Mouse (Mus musculus) liver, embryonic 14.5 days (tissue): ENCODE results near the gene Ppox. TPM values are rescaled to one million over a fixed set of nuclear protein-coding genes. Genes with fewer than 3 reads are reported as not detected.
"Not testable (repeated sequence)": the region's sequence is repeated elsewhere in the genome, so short reads cannot be mapped to it uniquely, and the experiment has no call there.

Source experiments
- ATAC-seq: fragments of 200-750 bp; cut with Nextera tagmentation; 2 replicates; pipeline ENCODE4 v1.8.0; 2017; ENCODE audit warnings: moderate number of reproducible peaks, mild to moderate bottlenecking, moderate library complexity; ENCODE audit not compliant: insufficient read depth
- DNase-seq, 3 experiments: peaks; one replicate each; pipeline ENCODE4 v3.0.0-alpha.2; 2012 to 2013; ENCODE audit warnings: low read depth in 3 of 3, low spot score in 3 of 3
- H3K27ac ChIP-seq: fragments of 300-500 bp; sonication (generic); 2 replicates; pipeline ENCODE4 v1.5.1; 2014; ENCODE audit warnings: moderate library complexity, mild to moderate bottlenecking, control low read depth, inconsistent platforms
- H3K27me3 ChIP-seq: fragments of 300-500 bp; sonication (generic); 2 replicates; pipeline ENCODE4 v1.6.1; 2014; ENCODE audit warnings: mild to moderate bottlenecking, low read length, moderate library complexity; ENCODE audit not compliant: control insufficient read depth, insufficient read depth
- H3K36me3 ChIP-seq: fragments of 300-500 bp; sonication (generic); replicated peaks from 2 replicates; pipeline ENCODE4 v1.6.1; 2014; ENCODE audit warnings: low read depth; ENCODE audit not compliant: control insufficient read depth, insufficient read depth
- H3K4me1 ChIP-seq, 2 experiments: fragments of 200-500 bp in 1 of 2; fragments of 300-500 bp in 1 of 2; sonication (generic) in 1 of 2; replicated peaks; 2 replicates each; pipeline ENCODE4 v1.6.1; 2012 to 2014; ENCODE audit warnings: antibody characterized with exemption in 1 of 2, inconsistent platforms in 1 of 2, low read length in 1 of 2; ENCODE audit not compliant: control insufficient read depth in 2 of 2, insufficient read depth in 2 of 2
- H3K4me2 ChIP-seq: fragments of 300-500 bp; sonication (generic); 2 replicates; pipeline ENCODE4 v1.6.1; 2014; ENCODE audit warnings: low read depth, mild to moderate bottlenecking, control low read depth, moderate library complexity
- H3K4me3 ChIP-seq, 2 experiments: fragments of 200-500 bp in 1 of 2; fragments of 300-500 bp in 1 of 2; sonication (generic) in 1 of 2; 2 replicates each; pipeline ENCODE4 v1.5.1; 2012 to 2014; ENCODE audit warnings: low read depth in 2 of 2, low read length in 2 of 2, mild to moderate bottlenecking in 2 of 2, control low read depth in 1 of 2, inconsistent platforms in 1 of 2, moderate library complexity in 1 of 2; ENCODE audit not compliant: insufficient read depth in 1 of 2
- H3K9ac ChIP-seq: fragments of 300-500 bp; sonication (generic); replicated peaks from 2 replicates; pipeline ENCODE4 v1.6.1; 2014; ENCODE audit warnings: mild to moderate bottlenecking, control low read depth, moderate library complexity
- H3K9me3 ChIP-seq: fragments of 300-500 bp; sonication (generic); 2 replicates; pipeline ENCODE4 v1.6.1; 2016; ENCODE audit warnings: low read length, mixed read lengths; ENCODE audit not compliant: control insufficient read depth
- CTCF ChIP-seq: IDR thresholded peaks from 2 replicates; pipeline ENCODE4 v1.5.1; 2016; ENCODE audit warnings: antibody characterized with exemption, low read depth, control low read depth
- EP300 ChIP-seq: IDR thresholded peaks from 2 replicates; pipeline ENCODE4 v1.6.1; 2016; ENCODE audit warnings: antibody characterized with exemption, low read depth
- WGBS: fragments of 180-500 bp; shearing (Covaris S2); extraction: QIAGEN DNeasy Blood & Tissue Kit; methylation state at CpG from one replicate; pipeline ENCODE4 v1.1.7; 2014; ENCODE audit not compliant: insufficient replicate concordance; 5-methylcytosine and 5-hydroxymethylcytosine counted together
- polyA plus RNA-seq, 2 experiments: library from polyadenylated mRNA; depleted of rRNA in 1 of 2; stranded (reverse) in 1 of 2; unstranded in 1 of 2; fragments of >200 nt; fragmentation: Nextera tagmentation in 1 of 2; extraction: Ambion mirVana in 1 of 2; gene quantifications; 2 replicates each; pipeline versions ENCODE4 v1.2.1 to v1.2.3; 2012 to 2014

Gene Ppox
- polyA plus RNA-seq, 2 experiments: 161 to 170 TPM

GRCm38 (mm10) chr1:171247453-171247841, 33.5 kb downstream of the Ppox start:
- Histone ChIP-seq H3K9me3 (no peaks in the 10 kb centered on the region), H3K27me3 (peaks cover 19% of the 10 kb centered on the region), H3K4me2 (peak overlapping the region; percentile 97), H3K4me1 (peaks cover 13 to 18% of the 10 kb centered on the region in 2 experiments), H3K27ac (peak overlapping the region; percentile 83), H3K9ac (peak overlapping the region; percentile 79), H3K4me3 (peak overlapping the region; percentile 82 to 84), H3K36me3 (peaks cover 11% of the 10 kb centered on the region; the same call in 1 of the 2 replicates)
- ATAC-seq (peak; percentile 27), DNase-seq (no peak)
- TF ChIP-seq EP300: no peak
- TF ChIP-seq CTCF: no peak
- 7% methylated on average over 13 of the region's 13 CpGs for WGBS

- H3K36me3 ChIP-seq: peaks cover 11% of the 10 kb centered on the region; the same call in 1 of the 2 replicates
- H3K27me3 ChIP-seq: peaks cover 16% of the 10 kb centered on the region
- WGBS: under 1% methylated on average over 41 of the region's 41 CpGs
- TF ChIP-seq EP300 (peak; percentile 43; the same call in 1 of the 2 replicates), CTCF (peak; percentile 98)
- H3K9me3 ChIP-seq: no peaks in the 10 kb centered on the region
- H3K9ac ChIP-seq: peak overlapping the region; percentile 79
- H3K4me2 ChIP-seq: peak overlapping the region; percentile 97
- DNase-seq (peak; percentile 91 to 98 (median 98)), ATAC-seq (peak; percentile 95)
- peaks cover 13 to 18% of the 10 kb centered on the region in 2 experiments for H3K4me1 ChIP-seq
- peak overlapping the region; percentile 82 to 96 for H3K4me3 ChIP-seq
- H3K27ac ChIP-seq: peak overlapping the region; percentile 83
These were observed 34.1 kb downstream of the Ppox start for GRCm38 (mm10) chr1:171246709-171247452.

GRCm38 (mm10) chr1:171245353-171245752, 35.6 kb downstream of the Ppox start:
- Histone ChIP-seq H3K36me3 (peaks cover 14% of the 10 kb centered on the region; the same call in 1 of the 2 replicates), H3K4me1 (peaks cover 13 to 18% of the 10 kb centered on the region in 2 experiments), H3K4me3 (no peak overlapping the region), H3K27me3 (peaks cover 1% of the 10 kb centered on the region; the same call in 1 of the 2 replicates), H3K4me2 (no peak overlapping the region; the same call in 1 of the 2 replicates), H3K27ac (no peak overlapping the region), H3K9ac (no peak overlapping the region), H3K9me3 (no peaks in the 10 kb centered on the region)
- DNase-seq (no peak), ATAC-seq (no peak)
- 83% methylated on average over 8 of the region's 8 CpGs for WGBS
- TF ChIP-seq EP300 (no peak), CTCF (no peak)

- H3K4me1 ChIP-seq, H3K4me3 ChIP-seq, H3K9me3 ChIP-seq, H3K9ac ChIP-seq, DNase-seq, H3K27ac ChIP-seq, ATAC-seq, H3K27me3 ChIP-seq, H3K4me2 ChIP-seq: not testable (repeated sequence)
- WGBS: 88% methylated on average over 12 of the region's 12 CpGs
- H3K36me3 ChIP-seq: peaks cover 38% of the 10 kb centered on the region
These were observed 39.0 kb downstream of the Ppox start for GRCm38 (mm10) chr1:171241952-171242351.

- DNase-seq (no peak), ATAC-seq (no peak)
- WGBS: 77% methylated on average over 10 of the region's 10 CpGs
- no peak overlapping the region for H3K4me2 ChIP-seq
- H3K36me3 ChIP-seq: peaks cover 46% of the 10 kb centered on the region
- no peak for TF ChIP-seq EP300
- TF ChIP-seq CTCF: no peak
- peaks cover 1 to 2% of the 10 kb centered on the region in 2 experiments; a peak in 3 of 4 replicates for H3K4me1 ChIP-seq
- no peaks in the 10 kb centered on the region for H3K9me3 ChIP-seq
- no peak overlapping the region for H3K27ac ChIP-seq
- H3K27me3 ChIP-seq: no peaks in the 10 kb centered on the region
- no peak overlapping the region for H3K4me3 ChIP-seq
- no peak overlapping the region for H3K9ac ChIP-seq
These were observed 40.1 kb downstream of the Ppox start for GRCm38 (mm10) chr1:171240911-171241310.
